Mouse (Mus musculus) layer of hippocampus, adult 18-20 months (tissue): ENCODE results near the gene Prkcb. TPM values are rescaled to one million over a fixed set of nuclear protein-coding genes. Genes with fewer than 3 reads are reported as not detected.
"Not testable (repeated sequence)": the region's sequence is repeated elsewhere in the genome, so short reads cannot be mapped to it uniquely, and the experiment has no call there.

Source experiments
- DNase-seq, 2 experiments: peaks; one replicate each; pipeline ENCODE4 v3.0.0; 2022; ENCODE audit warnings: low spot score in 2 of 2
- long read RNA-seq: library from polyadenylated mRNA; stranded (forward); transcript quantifications from one replicate; pipeline ENCODE4 v2.0.0, GENCODE M21; 2021
- total RNA-seq, 2 experiments: library from RNA; stranded (reverse); gene quantifications; 2 replicates each; pipeline ENCODE4 v1.2.3; 2021

Gene Prkcb
- 100 to 1,000 TPM; 741 to 778 TPM for total RNA-seq
- long read RNA-seq, transcript Prkcb-201 (17 exons, 2,557 nt), result minor isoform, 41 of 648 reads
- long read RNA-seq, transcript Prkcb-208 (1 exons, 955 nt), result minor isoform, 40 of 648 reads
- long read RNA-seq, transcript Prkcb-202 (17 exons, 2,911 nt), result major isoform, 509 of 648 reads
- long read RNA-seq, partial matches to known transcripts, result 30 of 648 reads
- long read RNA-seq, other reads (novel, unspliced or antisense), result 28 of 648 reads

DNA sequence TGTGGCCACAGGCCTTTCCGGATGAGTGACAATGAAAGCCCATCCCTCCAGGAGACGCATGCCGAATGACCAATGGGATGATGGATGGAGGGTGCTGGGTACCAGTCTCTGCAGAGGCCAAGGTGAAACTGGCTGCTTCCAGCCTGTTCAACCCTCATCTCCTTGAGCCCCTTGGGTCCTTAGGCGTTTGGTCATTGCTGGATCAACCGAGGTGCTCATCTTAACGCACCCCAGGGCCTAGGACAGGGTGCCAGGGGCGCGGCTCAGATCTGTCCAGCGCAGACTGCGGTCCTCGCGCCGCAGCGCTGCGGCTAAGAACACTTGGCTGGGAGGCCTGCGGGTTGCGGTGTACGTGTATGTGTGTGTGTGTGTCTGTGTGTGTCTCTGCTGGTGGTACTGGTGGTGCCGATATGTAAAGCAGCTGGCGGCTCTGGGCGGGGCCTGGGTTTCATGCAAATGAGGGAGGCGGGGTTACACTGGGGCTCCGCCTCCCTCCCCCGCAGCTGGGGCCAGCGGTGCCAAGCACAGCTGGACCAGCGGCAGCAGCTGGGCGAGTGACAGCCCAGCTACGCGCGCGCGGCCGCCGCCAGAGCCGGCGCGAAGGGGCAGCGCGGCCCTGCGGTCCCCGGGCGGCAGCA is at the start of gene Prkcb:
TSS of gene Prkcb (plus strand) at position 147 of the 638 bp plus-strand sequence.
- peak; percentile 69 to 86 for DNase-seq

DNA sequence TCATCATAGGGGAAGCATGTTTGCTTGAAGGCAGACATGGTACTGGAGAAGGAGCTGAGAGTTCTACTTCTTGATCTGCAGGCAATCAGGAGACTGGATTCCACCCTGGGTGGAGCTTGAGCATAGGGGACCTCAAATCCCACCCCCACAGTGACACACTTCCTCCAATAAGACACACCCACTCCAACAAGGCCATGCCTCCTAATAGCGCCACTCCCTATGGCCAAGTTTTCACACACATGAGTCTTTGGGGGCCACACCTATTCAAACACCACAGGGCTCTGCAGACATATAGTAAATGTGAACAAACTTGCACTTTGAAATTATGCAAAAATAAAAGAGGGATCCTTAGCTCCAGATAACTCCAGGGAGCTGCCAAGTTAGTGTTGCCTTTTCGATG is 49.6 kb upstream of the Prkcb start:
- DNase-seq, result no peak

DNA sequence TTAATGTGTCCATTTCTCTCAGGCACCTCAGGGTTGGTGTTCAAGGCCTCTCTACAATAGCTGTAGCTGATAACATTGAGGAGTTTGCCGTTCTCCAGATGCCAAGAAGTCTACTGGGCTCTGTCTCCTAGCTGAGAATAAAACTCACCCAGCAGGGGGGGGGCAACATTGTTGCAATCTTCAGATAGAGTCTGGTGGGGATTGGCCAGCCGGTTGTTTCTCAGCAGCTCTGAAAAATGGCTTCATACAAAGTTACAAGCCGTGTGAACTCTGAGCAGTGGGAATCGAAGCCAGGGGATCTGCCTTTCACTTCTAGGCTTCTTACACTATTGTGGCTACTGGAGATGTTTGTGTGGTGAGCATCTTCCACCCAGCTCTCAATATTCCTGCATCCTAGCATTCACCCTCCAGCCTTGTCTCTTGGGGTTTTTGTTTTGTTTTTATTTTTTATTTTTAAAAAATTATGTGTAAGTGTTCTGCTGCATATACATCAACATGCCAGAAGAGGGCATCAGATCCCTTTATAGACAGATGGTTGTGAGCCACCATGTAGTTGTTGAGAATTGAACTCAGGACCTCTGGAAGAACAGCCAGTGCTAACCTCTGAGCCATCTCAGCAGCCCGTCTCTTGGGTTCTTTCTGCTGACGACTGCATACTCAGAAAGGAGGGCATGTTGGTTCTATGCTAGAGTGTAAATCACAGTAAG is 48.0 kb upstream of the Prkcb start:
- DNase-seq, result no peak

DNA sequence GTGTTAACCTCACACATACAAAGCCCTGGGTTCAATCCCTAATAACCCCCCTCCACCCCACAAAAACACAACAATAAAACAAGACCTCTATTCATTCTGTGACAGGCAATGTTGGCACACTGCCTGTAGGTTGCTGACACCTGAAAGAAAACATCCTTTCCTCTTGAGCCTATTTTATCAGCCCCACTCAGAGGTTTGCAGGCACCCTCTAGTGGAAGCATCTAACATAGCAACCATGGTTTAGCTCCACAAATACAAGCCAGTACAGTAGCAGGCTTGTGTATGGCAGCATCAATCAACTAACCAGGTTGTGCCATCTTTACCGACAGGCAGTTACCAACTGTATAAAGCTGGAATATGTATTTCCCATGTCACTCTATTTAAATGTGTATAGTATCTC is 46.3 kb upstream of the Prkcb start:
- peak in 1 of 2 experiments; percentile 44 for DNase-seq

DNA sequence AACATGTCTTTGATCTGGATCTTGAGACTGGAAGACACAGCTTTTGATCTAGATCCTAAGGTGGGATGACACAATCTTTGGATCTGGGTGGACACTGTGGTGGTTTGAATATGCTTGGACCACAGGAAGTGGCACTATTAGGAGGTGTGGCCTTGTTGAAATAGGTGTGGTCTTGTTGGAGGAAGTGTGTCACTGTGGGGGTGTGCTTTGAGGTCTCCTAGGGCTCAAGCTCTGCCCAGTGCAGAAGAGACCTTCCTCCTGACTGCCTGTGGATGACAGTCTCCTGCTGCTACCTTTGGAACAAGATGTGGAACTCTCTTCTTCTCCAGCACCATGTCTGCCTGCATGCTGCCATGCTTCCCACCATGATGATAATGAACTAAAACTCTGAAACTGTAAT is 45.8 kb upstream of the Prkcb start:
- not testable (repeated sequence) for DNase-seq

DNA sequence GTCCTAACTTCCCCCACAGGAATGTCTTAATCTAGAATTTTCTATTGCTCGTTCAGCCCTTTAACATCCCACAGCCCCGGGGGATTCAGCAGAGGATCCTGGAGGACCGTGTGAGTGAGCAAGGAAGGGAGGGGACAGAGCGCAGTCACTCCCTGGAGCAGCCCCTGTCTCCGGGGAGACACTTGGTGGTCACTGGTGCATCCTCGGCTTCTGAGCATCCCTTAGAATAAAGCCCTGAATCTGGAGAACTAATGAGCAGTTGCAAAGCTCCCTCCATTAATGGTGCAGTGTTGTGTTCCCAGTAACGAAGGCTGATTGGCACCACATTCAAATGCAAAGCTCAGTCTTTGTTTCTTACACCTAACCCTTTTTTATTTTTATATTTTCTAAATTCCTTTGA is 44.4 kb upstream of the Prkcb start:
- no peak for DNase-seq

DNA sequence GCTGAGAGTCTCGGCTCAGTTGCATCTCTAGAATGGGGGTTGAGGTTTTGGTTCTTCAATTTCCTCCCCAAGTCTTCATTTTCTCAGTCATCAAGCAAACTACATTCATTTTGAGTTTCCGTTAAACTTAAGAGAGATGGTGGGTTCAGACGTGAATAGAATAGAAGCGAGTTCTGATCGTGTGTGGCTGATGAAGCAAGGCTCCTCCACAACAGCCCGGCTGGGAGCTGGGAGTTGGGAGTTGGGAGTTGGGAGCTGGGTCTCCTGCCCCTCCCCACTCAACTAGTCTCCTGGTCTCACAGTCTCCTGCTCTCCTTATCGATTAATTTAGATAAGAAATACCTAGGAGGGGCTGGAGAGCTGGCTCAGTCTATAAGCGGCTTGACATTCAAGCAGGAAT is 44.0 kb upstream of the Prkcb start:
- no peak for DNase-seq

DNA sequence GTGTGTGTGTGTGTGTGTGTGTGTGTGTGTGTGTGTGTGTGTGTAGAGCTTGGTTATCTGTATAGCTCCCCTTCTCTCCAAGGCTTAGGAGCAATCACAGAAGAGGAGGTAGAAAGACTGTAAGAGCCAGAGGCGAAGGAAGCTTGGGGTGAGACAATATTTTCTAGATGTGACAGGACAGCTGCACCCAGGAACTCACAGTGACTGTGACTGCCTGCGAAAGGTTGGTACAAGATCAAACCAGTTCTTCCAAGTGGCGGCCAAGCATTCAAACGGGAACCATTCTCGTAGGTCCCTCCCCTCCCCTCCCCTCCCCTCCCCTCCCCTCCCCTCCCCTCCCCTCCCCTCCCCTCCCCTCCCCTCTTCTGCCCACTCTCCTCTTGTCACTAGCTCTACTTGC is 42.6 kb upstream of the Prkcb start:
- DNase-seq, result no peak

DNA sequence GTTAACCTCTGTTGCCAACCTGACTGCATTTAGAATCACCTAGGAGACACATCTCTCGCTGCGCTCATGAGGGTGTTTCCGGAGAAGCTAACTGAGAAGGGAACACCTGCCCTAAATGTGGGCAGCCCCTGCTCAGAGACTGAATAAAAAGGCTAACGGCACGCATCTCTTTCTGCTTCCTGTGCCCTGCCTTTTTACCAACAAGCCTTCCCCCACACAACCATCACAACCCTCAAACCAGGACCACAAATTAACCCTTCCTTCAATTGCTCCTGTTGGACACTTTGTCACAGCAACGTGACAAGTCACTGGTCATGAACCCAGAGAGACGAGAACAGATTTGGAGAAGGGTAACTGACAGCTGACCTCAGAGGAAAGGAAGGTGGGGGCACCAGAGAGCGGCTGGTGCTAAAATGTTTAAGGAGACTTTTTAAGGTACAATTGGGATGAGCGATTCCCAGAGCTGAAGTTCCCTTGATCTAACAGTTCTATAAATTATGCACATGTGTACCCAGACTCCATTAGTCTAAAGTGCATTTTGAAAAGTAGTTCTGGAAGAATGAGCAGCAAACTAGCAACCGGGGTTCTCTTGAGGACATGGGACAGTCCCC is 41.2 kb upstream of the Prkcb start:
- no peak for DNase-seq

DNA sequence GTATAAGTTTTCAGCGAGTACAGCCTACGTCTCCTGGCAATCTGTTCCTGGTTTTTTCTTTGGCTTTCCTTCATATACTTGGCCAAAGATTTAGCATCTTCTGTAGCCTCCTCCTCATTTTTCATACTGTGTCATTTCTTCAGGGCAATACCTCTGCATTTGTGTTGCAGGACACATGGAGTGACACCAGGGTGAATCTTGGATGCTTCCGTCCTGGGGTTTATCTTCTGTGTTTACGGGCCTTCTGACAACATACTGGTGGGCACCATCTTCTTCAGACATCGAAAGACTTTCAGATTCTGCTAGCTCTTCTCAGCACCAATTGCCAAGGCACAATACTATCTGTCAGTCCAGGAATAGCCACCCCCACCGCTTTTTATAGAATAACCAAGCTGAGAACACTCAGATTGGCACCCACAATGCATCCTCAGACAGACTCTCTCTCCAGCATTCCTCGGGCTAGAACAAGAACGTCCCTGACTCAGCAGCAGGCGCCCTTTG is 39.2 kb upstream of the Prkcb start:
- peak in 1 of 2 experiments; percentile 52 for DNase-seq

DNA sequence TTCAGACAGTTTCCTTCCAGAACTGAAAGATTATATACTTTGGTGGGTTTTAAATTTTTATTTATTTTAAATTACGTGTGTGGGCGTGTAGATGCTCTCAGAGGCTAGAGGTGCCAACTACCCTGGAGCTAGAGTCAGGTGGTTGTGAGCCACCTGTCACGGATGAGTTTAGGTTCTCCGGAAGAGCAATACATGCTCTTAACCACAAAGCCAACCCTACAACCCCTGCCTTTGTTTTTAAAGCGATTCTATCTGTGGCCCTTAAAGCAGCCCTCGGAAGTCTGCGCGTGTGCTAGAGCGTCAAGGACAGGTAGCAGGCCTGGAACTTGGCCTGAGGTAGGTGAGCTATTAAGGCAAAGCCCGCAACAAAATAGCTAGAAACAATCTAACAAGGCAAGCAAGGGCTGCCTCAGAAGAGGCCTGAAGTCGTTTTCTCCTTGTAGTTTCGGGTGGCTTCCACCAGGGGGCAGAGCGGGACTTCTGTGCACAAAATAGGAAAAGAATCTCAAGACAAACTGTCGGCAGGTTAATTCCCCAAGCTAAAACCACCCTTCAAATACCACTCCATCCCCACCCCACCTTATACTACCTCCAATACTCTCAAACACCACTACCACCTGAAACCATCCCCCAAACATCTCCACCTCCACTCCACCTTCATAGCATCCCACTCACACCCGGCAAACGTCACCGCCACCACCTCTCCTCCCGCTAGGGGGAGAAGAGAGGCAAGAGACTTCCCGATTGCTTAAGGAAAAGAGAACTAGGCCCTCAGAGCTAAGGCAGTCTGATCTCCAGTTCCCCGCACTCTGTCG is 37.1 kb upstream of the Prkcb start:
- peak; percentile 72 to 88 for DNase-seq

DNA sequence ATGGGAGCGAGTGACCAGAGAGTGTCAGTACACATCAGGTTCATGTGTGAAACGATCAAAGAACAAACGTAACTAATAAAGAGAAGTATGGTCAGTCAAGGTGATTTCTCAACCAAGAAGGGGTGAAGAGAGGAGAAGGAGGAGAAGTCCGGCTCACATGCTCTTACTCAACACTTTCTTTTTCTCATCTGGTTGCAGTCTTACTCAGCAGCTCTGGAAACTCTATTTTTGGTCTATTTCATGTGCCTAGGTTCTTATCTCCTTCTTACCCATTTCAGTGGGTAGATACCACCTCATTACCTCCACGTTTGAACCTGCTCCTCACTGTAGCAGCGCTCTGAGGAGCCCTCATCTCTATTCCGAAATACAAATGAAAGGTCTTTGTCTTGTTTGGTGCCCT is 31.8 kb upstream of the Prkcb start:
- no peak for DNase-seq

DNA sequence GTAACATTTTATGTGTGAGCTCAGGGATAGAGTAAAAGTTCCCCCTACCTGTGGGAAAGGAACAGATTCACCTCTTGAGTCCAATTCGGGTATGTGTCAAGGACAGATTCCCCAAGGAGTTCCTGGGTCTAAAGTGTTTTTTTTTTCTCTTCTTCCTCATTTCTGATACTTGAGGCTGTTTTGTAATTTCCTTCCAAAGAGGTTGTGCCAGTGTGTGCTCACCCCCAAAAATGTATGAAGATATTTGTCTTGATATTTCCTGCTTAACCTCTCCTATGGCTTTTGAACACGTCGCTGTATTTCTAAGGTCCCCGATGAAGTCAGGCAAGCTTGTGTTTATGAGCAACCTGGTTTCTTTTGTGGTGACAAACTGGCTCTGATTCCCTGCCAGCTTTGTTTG is 30.0 kb upstream of the Prkcb start:
- DNase-seq, result no peak

DNA sequence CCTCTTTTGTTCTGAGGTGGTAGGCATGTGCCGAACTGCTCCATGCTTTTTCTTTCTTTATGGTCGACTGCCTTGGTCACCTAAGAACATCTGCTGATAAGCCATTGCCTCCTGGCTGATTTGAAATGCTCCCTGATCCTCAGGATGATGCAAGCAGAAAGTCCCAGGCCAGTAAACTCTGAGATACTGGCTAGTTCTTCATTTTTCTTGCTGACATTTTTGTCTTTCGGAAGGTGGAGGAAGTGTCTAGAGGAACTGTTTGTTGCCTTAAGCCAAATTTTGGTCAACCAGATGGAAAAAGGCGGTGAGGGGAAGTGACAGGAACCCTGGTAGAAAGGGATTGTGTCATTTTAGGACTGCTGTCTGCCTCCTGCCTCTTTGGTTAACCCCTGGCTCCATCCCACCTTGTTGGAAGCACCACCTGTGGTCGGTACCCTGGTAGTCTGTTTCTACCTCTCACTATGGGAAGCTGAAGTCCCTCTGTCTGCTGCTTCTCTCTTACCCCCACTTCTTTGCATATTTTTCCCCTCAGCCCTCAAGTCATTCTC is 28.4 kb upstream of the Prkcb start:
- DNase-seq, result no peak

DNA sequence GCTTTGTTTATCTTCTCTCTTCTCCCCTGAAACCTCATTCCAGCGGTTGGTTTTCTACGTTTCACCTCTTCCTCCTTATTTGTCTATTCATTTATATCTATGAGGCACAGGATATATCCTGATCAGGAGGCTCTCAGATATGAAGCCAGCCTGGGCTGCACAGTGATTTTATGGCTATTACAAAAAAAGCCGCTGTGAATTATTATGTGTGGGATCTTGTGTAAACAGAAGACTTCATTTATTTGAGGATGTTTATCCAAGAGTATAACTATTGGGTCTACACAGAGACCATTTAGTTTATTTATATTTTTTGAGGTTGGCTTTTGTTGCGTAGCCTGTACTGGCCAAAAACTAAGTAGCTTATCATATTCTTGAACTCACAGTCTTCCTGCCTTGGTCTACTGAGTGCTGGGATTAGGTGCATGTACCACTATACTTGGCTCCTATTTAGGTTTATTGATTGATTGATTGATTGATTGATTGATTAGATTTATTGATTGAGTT is 19.5 kb upstream of the Prkcb start:
- no peak for DNase-seq

DNA sequence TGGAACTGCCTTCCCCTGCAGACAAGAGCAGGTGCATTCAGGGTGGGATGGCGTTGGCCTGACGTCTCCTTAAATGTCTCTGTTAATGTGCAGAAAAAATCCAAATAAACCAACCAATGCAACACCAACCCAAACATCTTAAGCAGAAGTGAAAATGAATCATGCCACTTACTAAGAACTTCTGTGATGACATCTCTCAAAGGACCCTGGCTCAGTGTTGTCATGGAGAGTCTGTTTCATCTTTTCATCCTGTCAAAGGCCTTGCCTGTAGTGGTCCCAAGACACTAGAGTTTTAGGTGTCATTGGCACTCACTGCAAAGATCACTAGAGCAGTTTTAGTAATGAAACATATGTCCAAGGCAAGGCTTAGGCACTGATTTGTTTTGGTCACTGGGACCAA is 16.2 kb upstream of the Prkcb start:
- no peak for DNase-seq

DNA sequence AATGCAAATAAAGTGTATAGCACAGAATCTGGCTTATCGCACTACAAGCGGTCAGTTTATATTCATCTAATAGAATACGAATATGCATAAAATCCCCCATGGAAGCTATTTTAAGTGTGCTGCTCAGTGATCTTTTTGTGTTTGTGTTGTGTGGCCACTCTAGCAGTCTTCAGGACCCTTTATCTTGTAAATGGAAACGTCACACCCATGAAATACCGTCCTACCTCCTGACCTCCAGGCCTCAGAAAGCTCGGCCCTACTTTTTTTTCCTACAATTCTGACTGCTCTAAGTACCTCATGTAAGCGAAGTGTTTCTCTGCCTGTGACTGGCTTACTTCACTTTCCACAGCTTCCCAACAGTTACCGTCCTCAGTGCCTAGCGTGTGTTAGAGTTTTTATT is 9.0 kb upstream of the Prkcb start:
- DNase-seq, result no peak

DNA sequence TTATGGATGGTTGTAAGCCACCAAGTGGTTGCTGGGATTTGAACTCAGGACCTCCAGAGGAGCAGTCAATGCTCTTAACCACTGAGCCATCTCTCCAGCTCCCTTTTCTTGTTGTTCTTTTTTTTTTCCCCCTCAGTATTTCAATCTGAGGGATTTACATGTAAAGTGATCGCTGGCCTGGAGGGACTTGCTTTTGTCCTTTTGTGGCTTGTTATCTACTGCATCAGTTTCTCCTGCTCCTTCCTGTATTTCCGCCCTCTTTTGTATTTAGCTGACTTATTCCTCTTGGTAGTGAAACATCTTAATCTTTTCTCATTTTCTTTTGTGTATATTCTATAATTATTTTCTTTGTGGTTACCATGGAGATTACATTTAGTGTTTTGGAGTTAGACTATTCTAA is 8.2 kb upstream of the Prkcb start:
- no peak for DNase-seq

DNA sequence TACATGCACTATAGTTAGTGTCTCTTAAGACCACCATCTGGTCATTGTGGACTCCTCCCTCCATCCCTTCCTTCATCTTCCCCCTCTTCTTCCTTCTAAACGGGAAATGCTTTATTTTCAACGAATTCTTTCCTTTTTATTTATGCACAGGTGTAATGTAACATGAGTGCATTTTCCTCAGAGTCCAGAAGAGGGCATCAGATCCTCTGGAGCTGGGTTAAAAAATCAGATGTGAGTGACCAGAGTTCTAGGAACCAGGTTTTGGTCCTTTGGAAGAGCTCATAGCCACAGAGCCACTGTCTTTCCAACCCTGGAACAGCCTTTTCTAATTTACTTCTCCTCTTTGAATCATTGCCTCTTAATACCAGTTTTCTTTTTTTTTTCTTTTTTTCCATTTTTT is 6.0 kb upstream of the Prkcb start:
- no peak for DNase-seq

DNA sequence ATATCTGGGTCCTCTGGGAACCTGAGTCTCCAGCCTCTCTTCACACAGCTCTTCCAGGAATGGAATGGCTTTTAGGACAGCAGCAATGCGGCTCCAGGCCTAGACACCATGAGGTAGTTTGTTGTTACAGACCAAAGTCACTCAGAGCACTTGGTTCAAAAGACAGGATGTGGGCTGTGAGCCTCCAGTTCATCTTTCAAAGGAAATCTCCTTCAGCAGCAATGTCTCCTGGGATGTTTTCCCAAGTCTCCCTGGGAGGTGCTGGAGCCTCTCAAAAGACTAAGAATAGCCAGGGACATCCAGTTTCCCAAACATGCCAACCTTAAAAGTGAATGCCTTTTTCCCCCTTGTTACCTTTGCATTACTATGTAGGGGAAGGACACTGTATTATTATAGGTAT is 1.3 kb upstream of the Prkcb start:
- DNase-seq, result no peak
